Mouse (Mus musculus) gonadal fat pad, adult 2 months (tissue): ENCODE results near the gene Flt1. TPM values are rescaled to one million over a fixed set of nuclear protein-coding genes. Genes with fewer than 3 reads are reported as not detected.
"Not testable (repeated sequence)": the region's sequence is repeated elsewhere in the genome, so short reads cannot be mapped to it uniquely, and the experiment has no call there.

Source experiments
- DNase-seq: peaks from one replicate; pipeline ENCODE4 v3.0.0-alpha.2; 2012; ENCODE audit warnings: low read depth
- polyA plus RNA-seq: library from polyadenylated mRNA; depleted of rRNA; stranded (reverse); fragments of >200 nt; gene quantifications from 2 replicates; pipeline ENCODE4 v1.2.3, GENCODE M21; 2012

The Flt1 gene
- polyA plus RNA-seq, 1 experiment = 9.6 TPM

DNA sequence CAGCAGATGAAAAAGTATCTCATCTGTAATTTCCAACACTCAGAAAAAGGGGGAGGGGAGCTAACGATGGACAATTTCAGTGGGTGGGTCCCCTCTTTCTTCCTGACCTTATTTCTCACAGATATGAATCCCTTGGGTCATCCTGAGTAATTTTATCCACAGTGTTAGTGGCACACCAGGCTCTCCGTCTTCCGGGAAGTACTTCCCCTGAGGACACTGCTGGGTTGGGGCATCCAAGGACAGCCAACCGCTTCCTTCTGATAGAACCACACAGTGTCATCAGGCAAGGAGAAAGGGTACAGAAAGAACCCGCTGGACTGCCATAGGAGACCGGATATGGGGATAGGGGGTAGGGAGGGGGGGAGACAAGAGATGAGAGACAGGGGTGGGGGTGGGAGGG lies 111.2 kb downstream of the Flt1 start:
- DNase-seq = no peak

GRCm38 (mm10) chr5:147611348-147611747 lies 114.5 kb downstream of the Flt1 start:
- not testable (repeated sequence) for DNase-seq

DNA sequence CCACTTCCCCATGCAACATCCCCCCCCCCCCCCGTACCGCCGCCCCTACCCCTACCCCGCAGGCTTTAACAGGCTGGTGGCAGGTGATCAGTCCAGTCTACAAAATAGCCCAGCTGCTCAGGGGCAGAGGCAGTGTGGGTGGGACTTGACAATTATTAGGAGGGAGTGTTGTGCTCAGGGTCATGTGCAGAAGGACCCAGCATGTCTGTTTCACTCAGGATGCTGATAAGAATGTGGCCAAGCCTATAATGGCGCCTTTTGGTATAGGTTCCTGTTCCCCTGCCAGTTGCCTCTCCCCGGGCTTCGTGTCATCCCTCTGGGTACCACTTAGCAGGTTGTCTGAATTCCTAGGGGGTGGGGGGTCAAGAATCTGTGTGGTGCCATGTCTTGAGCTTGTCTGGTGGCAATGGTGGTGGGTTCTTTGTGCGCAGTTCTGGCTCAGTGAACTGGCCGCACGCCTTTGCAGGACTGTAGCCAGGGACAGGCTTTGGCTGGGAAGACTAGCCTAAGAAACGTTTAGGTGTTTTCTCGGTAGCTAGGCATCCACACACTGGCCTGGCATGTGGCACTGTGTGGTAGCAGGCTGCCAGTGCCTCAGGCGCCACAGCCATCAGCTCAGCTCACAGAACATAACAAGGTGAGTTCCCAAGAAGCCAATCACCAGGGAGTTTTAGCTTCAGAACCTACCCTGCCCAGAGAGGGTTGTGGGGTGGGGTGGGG lies 118.4 kb downstream of the Flt1 start:
- DNase-seq = no peak

DNA sequence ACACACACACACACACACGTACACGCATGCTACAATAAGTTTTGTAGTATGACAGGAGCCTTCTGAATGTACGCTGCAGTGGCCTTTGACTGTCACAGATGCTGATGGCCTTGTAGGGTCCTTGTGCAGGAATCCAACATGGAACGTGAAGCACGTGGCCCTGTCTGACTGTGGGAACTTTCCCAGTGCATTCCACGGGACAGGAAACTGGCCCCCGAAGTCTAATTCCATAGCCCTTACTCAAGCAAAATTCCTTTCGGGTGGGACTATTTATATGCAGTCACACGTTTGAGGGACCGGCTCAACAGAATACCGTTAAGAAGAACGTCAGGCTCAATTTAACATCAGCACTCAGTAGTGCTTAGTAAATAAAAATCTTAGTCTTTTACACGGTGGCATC lies 119.1 kb downstream of the Flt1 start:
- DNase-seq = no peak

DNA sequence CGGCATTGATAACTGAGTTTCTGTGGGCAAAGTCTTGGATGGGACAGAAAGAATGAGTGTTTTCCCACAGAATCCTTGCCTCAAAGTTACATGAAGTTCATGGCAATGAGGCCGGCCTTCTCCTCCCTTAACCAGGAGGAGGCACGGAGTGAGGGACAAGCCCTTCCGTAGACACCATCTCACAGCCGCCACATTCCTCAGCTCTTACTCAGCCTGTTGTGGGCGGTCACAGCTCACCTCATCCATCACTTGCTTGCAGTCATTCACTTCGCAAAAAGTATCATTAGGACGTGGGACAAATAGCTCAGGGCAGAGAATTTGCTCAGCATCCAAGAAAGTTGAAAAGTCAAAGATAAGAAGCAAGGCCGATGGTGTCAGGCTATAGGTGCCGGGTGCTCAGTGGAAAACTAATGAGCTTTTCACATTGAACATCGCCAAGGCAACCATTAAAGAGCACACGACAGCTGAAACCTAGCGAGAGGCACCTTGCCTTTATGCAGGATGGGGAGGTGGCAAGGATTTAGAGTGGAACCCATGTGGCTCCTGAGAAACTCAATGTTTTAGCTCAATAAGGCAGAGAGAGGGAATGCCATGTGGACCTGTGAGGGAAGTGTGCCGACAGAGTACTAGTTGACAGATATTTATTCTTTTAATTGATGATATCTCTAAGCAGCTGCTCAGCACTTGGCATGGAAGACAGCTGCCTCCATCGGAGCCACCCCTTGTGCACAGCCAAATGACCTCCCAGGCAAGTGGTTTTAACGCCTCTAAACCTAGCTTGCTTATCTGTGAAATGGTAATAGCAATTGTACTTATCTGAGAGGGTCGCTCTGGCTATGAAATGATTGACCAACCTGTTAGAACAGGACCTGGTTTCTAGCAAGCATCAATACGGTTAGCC lies 124.1 kb downstream of the Flt1 start:
- no peak for DNase-seq

DNA sequence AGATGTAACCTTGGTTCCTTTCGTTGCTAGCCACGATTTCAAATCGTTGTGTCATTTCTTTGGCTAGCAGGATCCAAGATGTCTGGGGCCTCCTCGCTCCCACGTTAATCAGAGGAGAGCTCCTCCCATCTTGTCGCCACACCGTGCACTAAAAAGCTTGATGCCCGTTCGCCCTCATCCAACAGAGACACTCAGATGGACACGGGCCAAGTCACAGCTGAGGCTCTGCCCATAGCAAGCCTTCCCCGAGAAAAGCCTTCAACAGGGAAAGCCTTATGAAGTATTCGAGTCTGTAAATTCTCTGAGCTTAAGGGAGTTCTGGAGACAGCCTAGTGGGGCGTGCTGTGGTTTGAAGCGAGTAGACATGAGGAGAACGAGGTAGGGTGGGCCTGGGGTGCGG lies 128.0 kb downstream of the Flt1 start:
- DNase-seq = no peak

- no peak for DNase-seq
Observed at GRCm38 (mm10) chr5:147589814-147590213, 136.0 kb downstream of the Flt1 start.

DNA sequence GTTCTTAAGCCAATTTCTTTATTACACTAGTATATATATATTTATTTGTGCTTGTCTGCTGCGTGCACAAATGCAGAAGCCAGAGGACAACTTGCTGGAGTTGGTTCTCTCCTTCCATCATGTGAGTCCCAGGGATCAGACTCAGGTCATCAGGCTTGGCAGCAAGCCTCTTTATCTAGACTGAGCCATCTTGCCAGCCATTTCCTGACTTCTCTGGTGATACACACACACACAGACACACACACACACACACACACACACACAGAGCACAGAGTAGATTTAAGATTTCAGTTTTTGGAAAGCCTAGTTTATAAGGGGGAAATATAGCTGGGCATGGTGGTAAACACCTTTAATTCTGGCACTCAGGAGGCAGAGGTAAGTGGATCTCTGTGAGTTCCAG lies 140.7 kb downstream of the Flt1 start:
- no peak for DNase-seq

GRCm38 (mm10) chr5:147584648-147585047 lies 141.2 kb downstream of the Flt1 start:
- no peak for DNase-seq

DNA sequence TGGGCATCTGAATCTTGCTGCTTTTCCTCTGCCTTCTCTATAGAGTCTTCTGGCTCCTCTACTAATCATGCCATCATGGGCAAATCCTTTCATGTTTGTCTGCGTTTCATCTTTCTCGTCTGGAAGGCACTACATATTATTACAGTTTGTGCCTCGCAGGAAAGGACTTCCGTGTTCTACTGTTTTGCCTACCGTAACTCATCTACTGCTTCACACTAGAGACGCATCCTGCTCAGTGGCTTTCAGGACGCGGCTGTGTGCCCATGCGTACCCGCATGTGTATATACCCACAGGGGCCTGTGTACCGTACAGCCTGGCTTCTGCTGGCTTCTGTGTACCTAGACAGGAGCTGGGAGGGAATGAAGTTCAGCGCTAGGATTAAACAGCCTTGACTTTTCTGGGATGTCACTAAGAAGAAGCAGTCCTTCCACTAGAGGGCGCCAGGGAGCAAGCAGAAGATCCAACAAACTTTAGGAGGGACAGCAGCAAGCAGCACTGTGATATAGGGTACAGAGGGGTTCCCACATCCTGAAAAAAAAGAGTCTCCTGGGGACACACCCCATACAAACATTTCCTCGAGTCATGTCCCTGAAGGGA lies 142.0 kb downstream of the Flt1 start:
- no peak for DNase-seq

DNA sequence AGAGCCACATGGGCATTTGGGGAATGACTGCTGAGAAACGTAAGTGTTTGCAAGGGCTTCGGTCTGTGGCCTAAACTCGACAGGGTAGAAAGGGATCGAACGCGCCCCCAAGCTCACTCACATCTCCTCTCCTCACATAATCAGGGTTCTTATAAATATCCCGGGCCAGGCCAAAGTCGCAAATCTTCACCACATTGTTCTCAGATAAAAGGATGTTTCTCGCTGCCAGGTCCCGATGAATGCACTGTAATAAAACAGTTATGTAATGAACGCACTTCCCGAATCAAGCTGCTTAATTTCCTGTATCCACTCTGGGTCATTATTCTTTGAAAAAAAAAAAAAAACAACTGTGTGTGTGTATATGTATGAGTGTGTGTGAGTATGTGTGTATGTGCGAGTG lies 145.6 kb downstream of the Flt1 start:
- no peak for DNase-seq

- DNase-seq = no peak
Observed at GRCm38 (mm10) chr5:147579691-147580090, 146.1 kb downstream of the Flt1 start.

DNA sequence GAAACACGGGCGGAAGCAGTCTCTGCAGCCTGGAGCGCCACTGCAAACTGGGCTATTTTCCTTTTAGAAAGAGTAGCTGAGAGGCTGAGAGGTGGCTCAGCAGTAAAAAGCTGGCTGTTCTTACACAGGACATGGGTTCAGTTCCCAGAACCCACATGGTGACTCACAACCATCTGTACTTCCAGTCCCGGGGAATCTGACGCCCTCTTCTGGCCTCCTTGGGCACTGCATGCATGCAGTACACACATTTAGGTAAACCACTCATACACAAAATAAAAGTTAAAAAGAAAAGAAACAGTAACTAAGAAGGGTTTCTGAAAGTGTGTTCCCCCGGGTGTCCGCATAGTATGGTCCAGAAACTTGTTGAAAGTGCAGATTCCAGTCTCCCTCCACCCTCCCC lies 146.7 kb downstream of the Flt1 start:
- DNase-seq = no peak

DNA sequence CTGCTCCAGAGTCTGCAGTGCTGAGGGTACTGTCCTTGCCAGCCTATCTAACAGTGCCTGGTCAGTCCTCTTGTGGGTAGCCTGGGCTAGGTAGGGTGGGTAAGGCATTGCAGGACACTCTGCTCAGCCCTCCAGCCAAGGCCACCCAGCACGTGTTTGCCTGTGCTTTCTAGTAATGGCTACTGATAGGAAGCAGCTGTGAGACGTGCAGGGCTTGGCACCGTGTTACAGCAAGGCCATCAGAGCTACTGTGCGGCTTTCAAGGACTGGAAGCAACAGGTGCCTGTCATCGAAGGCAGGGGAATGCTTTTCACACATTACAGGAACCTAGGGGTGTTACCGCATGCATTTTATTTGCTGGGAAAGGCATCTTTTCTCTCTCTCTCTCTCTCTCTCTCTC lies 148.8 kb downstream of the Flt1 start:
- no peak for DNase-seq

DNA sequence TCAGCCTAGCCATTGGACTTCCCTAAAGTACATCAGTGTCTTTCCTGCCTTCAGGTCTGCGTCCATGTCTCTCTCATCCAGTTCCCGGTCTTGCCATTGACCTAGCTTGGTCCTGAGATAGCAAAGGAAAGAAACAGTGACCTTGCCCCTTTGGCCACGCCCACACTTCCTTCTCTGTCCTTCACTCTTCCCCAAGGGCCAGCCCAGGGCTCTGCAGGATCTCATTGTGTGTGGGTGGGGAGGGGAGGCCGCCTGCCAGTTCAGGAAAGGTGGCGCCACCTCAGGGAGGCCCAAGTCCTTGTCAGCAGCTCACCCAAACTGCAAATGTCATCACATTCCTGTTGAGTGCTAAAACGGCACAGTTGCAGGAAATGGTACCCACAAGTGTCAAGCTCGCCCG lies 151.3 kb downstream of the Flt1 start:
- DNase-seq = no peak

GRCm38 (mm10) chr5:147573555-147573954 lies 152.3 kb downstream of the Flt1 start:
- DNase-seq = no peak

GRCm38 (mm10) chr5:147572695-147573094 lies 153.1 kb downstream of the Flt1 start:
- DNase-seq = no peak

GRCm38 (mm10) chr5:147566335-147566734 lies 159.5 kb downstream of the Flt1 start:
- DNase-seq = no peak

DNA sequence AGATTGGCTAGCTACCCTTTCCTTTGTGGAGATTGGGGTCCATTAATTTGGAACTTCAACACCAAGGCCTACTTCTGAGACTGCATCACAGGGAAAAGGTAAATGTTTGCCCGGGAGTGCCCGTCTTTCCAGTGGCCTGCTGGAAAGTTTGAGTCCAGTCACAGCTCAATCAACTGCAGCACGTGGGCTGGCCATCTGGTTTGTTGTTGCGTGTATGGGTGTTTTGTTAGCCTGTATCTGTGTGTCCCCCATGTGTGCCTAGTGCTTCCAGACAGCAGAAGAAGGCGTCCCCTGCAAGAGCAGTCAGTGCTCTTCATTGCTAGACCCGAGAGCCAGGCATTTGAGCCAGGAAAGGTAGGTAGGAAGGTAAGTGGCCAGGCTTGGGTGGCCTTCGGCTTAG lies 160.4 kb downstream of the Flt1 start:
- DNase-seq = no peak

GRCm38 (mm10) chr5:147564140-147564590 lies 161.6 kb downstream of the Flt1 start:
- DNase-seq = no peak

DNA sequence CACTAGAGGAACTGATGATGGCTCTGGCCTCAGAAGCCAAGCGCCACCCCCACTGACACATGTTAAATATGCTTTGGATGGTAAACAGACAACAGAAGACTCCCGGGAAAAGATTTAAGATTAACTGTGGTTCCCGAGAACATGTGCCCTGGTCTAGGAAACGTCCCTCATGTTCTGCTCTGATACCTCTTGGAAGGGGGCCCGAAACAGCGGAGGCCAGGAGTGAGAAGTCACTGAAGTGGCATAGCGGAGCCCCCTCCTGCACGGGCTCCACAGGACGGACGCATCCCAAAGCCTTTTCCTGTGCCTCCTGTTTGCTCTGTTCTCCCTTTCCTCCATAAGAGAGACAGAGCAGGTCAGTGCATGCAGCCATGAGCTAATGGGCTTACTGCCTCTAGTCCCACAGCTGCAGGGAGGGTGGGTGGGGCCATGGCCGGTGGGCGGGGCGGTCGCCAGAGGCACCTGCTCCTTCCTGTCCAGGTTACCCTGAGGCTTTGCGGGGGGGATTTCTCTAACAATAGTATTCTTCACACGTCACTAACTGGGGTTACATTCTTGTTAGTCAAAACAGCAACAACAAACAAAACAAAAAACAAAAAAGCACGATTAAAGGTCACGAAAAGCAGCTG lies 162.2 kb downstream of the Flt1 start:
- DNase-seq = no peak

- peak; percentile 51 for DNase-seq
Observed at GRCm38 (mm10) chr5:147557641-147558040, 168.2 kb downstream of the Flt1 start.
